Mouse (Mus musculus) limb, embryonic 15.5 days (tissue): Measurements from ENCODE around the gene Oxsm. TPM values are rescaled to one million over a fixed set of nuclear protein-coding genes. Genes with fewer than 3 reads are reported as not detected.

Experiments used
- ATAC-seq: fragments of 200-750 bp; cut with Nextera tagmentation; 2 replicates; pipeline ENCODE4 v1.8.0; 2017; ENCODE audit warnings: low read depth, moderate TSS enrichment; ENCODE audit not compliant: insufficient number of reproducible peaks, low FRiP score, low TSS enrichment
- H3K27ac ChIP-seq: fragments of 300-500 bp; sonication (generic); 2 replicates; pipeline ENCODE4 v1.5.1; 2015; ENCODE audit warnings: moderate library complexity, mild to moderate bottlenecking, inconsistent platforms
- H3K27me3 ChIP-seq: fragments of 300-500 bp; sonication (generic); 2 replicates; pipeline ENCODE4 v1.6.1; 2015; ENCODE audit warnings: inconsistent platforms
- H3K36me3 ChIP-seq: fragments of 300-500 bp; sonication (generic); 2 replicates; pipeline ENCODE4 v1.6.1; 2015; ENCODE audit warnings: inconsistent platforms
- H3K4me1 ChIP-seq: fragments of 300-500 bp; sonication (generic); 2 replicates; pipeline ENCODE4 v1.6.1; 2015; ENCODE audit warnings: inconsistent platforms
- H3K4me2 ChIP-seq: fragments of 300-500 bp; sonication (generic); 2 replicates; pipeline ENCODE4 v1.6.1; 2015; ENCODE audit warnings: mild to moderate bottlenecking, inconsistent platforms
- H3K4me3 ChIP-seq: fragments of 300-500 bp; sonication (generic); 2 replicates; pipeline ENCODE4 v1.5.1; 2015; ENCODE audit warnings: mild to moderate bottlenecking, inconsistent platforms
- H3K9ac ChIP-seq: fragments of 300-500 bp; sonication (generic); 2 replicates; pipeline ENCODE4 v1.6.1; 2015; ENCODE audit warnings: inconsistent platforms
- H3K9me3 ChIP-seq: fragments of 300-500 bp; sonication (generic); 2 replicates; pipeline ENCODE4 v1.6.1; 2016; ENCODE audit warnings: inconsistent platforms
- WGBS: fragments of 180-500 bp; shearing (Covaris S2); methylation state at CpG from one replicate; pipeline ENCODE4 v1.1.7; 2015; 5-methylcytosine and 5-hydroxymethylcytosine counted together
- polyA plus RNA-seq: library from polyadenylated mRNA; unstranded; fragments of >200 nt; fragmentation: Nextera tagmentation; extraction: Ambion mirVana; gene quantifications from 2 replicates; pipeline ENCODE4 v1.2.1, GENCODE M21; 2015

The Oxsm gene
- polyA plus RNA-seq: 1.1 and 2.3 TPM in 2 replicates

DNA sequence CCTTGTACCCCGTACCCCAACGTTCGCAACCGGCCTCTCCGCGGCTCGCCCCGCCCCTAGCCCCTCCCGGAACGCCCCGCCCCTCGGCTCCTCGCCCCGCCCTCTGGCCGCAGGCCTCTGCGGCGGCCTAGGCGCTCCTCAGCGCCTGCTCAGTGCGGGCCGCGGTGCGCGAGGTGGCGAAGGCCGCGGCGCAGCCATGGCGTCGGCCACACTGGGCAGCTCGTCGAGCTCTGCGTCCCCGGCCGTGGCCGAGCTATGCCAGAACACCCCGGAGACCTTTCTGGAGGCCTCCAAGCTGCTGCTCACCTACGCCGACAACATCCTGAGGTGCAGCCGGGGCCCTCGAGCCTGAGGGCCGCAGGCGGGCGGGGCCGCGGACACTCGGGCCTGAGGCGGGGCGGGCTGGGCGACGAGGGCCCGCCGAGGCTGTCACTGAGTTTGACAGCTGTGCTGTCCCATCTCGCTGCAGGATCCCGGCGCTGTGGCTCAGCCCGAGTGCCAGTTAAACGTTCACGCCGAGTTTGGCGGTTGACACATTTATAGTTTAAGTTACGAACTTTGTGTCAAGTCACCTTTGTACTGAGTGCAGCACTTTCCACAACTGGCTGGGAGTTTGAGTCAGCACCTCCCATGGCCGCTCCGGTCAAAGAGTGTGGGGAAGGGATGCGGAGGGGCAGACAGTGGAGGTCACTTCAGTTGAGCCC is at the start of gene Oxsm, which contains the start of gene Ngly1:
Gene Oxsm, minus strand, starts transcription at position 638 of the 704 bp plus-strand sequence.
Gene Ngly1, plus strand, starts transcription at position 110 of the 704 bp plus-strand sequence.
- ATAC-seq: peak; percentile 98
- WGBS: under 1% methylated on average over 60 of the region's 65 CpGs
- H3K27ac ChIP-seq: peak within 1 kb of the TSS; percentile 89

DNA sequence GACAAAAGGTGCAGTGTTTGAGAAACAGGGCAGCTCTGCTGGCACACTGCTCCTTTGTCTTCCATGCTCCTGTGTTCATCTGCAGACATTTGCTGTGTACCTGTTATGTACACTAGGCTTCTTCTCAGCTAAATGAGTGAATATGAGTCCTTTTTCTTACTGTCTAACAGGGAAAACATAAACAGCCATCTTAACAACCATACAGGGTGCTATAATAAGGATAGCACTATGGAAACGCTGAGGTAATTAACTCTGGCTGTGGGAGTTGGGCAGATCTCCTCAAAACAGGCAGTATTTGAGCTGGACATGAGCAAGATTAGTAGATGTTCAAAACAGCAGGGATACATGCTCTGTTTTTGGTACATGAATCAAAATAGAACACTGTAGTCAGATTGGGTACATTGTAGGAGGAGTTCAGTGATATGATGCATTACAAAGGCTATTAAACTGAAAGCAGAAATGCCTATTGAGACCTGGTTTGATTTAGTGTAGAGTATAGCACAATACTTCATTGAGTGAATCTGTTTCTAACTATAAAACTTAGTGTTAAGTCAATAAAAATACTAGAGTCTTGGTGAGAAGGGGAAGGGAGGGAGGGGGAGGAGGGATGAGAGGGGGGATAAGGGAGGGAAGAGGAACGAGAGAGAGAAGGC is 47.3 kb upstream of the Oxsm start:
- no peak overlapping the region for H3K27ac ChIP-seq
- ATAC-seq: no peak
- no peaks in the 10 kb centered on the region for H3K9me3 ChIP-seq
- H3K4me2 ChIP-seq: no peak overlapping the region
- no peaks in the 10 kb centered on the region for H3K4me1 ChIP-seq
- no peaks in the 10 kb centered on the region for H3K27me3 ChIP-seq
- H3K4me3 ChIP-seq: no peak overlapping the region
- WGBS: 37% methylated on average over 2 of the region's 2 CpGs
- peaks cover 15% of the 10 kb centered on the region for H3K36me3 ChIP-seq
- H3K9ac ChIP-seq: no peak overlapping the region

More for the DNA sequence above, at the start of gene Oxsm, which contains the start of gene Ngly1:
- Histone ChIP-seq H3K4me3 (peak within 1 kb of the TSS; percentile 74), H3K4me1 (0 out of 2 replicates have a peak, but pooled peaks cover 7% of the 10 kb centered on the region), H3K4me2 (peak within 1 kb of the TSS; percentile 56), H3K36me3 (peaks cover 3% of the 10 kb centered on the region; the same call in 1 of the 2 replicates), H3K9ac (peak within 1 kb of the TSS; percentile 88), H3K27me3 (no peaks in the 10 kb centered on the region), H3K9me3 (no peaks in the 10 kb centered on the region)

DNA sequence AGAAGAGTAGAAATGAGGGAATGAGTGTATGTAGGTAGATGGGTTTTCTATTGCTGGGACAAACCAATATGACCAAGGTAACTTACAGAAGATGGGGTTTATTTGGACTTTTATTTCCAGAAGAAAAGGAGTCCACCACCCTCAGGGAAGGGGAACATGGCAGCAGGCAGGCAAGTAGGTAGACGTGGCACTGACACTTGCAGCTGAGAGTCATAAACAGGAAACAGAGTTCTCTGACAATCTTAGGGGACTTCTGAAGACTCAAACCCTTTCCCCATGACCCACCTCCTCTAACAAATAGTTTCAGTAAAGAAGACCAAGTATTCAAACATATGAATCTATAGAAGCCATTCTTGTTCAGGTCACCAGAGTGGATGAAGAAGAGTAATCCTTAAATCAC is 44.3 kb upstream of the Oxsm start:
- Histone ChIP-seq H3K4me2 (no peak overlapping the region), H3K27me3 (no peaks in the 10 kb centered on the region), H3K4me1 (no peaks in the 10 kb centered on the region), H3K27ac (no peak overlapping the region), H3K4me3 (no peak overlapping the region), H3K9ac (no peak overlapping the region), H3K36me3 (peaks cover 14% of the 10 kb centered on the region), H3K9me3 (no peaks in the 10 kb centered on the region)
- ATAC-seq: no peak
- WGBS: 78% methylated on average over 1 of the region's 1 CpGs

DNA sequence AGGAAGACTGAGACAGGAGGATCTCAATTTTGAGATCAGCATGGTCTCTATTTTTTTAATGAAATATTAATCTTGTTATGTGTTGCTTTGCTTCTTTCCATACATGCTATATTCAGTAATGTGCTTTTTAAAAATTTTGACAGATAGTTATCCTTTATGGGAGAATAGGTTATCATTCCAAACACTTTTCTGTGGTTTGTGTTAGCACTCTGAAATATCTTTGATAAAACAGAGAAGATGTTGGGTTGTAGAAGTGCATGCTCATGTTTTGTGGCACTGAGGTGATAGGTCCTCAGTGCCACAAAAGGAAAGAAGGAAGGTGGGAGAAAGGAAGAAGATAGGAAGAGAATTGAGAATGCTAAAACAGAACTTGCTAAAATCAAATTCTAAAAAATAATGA is 43.4 kb upstream of the Oxsm start:
- Histone ChIP-seq H3K36me3 (peaks cover 14% of the 10 kb centered on the region), H3K4me3 (no peak overlapping the region), H3K27me3 (no peaks in the 10 kb centered on the region), H3K4me1 (no peaks in the 10 kb centered on the region), H3K9me3 (no peaks in the 10 kb centered on the region), H3K9ac (no peak overlapping the region), H3K27ac (no peak overlapping the region), H3K4me2 (no peak overlapping the region)
- ATAC-seq: no peak

DNA sequence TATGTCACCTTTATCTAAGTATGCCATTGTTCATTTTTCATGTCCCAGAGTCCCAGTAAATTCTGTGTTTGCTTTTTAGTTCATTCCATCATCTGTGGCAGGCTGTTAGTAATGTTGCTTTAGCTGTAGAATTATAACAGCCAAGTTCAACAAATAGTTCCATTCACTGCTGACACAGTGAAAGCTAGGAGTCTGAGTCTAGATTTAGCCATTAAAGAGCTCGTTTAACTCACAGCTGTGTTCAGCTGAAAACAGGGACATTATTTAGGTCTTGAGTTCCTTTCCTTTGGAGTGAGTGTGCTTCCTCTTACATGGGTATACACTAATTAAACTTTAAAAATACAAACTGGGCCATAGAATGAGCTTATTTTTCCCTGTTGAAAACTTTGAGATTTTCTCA is 42.8 kb upstream of the Oxsm start:
- no peak overlapping the region for H3K4me2 ChIP-seq
- H3K27me3 ChIP-seq: no peaks in the 10 kb centered on the region
- H3K36me3 ChIP-seq: peaks cover 14% of the 10 kb centered on the region
- H3K9me3 ChIP-seq: no peaks in the 10 kb centered on the region
- ATAC-seq: no peak; the same call in 1 of the 2 replicates
- no peak overlapping the region for H3K9ac ChIP-seq
- peak overlapping the region; percentile 73 for H3K27ac ChIP-seq
- H3K4me1 ChIP-seq: no peaks in the 10 kb centered on the region
- H3K4me3 ChIP-seq: no peak overlapping the region
- WGBS: 25% methylated on average over 1 of the region's 1 CpGs

DNA sequence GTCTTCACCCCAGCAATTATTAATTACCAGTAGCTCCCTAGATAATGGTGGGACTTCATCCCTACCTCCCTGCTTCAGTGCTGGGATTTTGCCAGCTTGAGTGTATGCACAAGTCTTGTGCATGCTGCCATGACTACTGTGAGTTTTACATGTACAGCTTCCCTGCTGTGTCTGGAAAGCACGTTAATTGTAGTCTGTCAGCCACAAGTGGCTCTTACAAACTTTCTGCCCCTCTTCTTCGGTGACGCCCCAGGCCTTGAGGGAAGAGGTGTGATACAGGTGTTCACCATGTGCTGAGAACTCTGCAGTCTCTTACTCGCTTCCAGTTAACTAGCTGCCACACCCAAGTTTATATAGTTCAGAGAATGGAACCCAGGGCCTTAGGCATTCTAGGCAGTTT is 34.4 kb upstream of the Oxsm start:
- Histone ChIP-seq H3K4me2 (no peak overlapping the region), H3K4me1 (no peaks in the 10 kb centered on the region), H3K27ac (no peak overlapping the region), H3K27me3 (no peaks in the 10 kb centered on the region), H3K9me3 (no peaks in the 10 kb centered on the region), H3K9ac (no peak overlapping the region), H3K36me3 (peaks cover 3% of the 10 kb centered on the region), H3K4me3 (no peak overlapping the region)
- ATAC-seq: no peak
- 29% methylated on average over 4 of the region's 4 CpGs for WGBS

DNA sequence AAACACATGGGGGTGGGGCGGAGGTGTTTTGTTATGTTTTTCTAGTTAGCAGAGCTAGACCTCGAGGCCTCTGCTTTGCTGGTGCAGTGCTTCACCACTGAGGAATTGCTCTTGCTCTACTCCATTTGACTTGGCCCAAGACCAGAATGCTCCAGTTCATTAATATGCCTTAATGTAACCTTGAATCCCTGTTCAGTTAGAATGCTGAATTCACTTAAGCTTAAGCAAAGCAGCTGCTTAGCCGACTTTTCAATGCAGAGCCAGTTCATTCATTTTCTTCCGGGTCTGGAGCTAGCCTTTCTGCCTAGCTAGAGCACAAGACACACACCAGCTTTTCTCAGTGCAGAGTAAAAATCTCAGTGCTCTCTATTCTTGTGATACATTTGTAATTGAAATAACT is 29.6 kb upstream of the Oxsm start:
- H3K4me3 ChIP-seq: no peak overlapping the region
- H3K4me1 ChIP-seq: no peaks in the 10 kb centered on the region
- H3K27ac ChIP-seq: no peak overlapping the region
- no peak overlapping the region for H3K4me2 ChIP-seq
- no peak for ATAC-seq
- H3K9me3 ChIP-seq: no peaks in the 10 kb centered on the region
- H3K27me3 ChIP-seq: no peaks in the 10 kb centered on the region
- H3K36me3 ChIP-seq: peaks cover 8% of the 10 kb centered on the region; the same call in 1 of the 2 replicates
- H3K9ac ChIP-seq: no peak overlapping the region
- WGBS: 70% methylated on average over 4 of the region's 4 CpGs

DNA sequence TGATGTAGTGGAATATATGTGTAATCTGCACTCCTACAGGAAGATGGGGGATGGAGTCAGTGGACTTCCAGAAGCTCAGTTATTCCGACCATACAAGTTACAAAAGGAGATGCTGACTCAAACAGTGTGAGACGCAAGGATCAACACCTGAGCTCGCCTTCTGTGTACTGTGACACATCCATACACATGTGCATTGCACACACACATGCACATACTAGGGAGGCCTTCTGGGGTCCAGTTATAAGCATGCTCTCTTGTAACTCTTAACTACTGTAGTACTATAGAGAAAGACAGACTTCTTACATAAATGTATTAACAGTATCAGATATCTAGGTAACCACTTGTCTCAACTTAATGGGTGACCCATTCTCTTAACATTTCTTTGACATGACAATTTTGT is 24.1 kb upstream of the Oxsm start:
- 82% methylated on average over 3 of the region's 3 CpGs for WGBS
- no peak for ATAC-seq
- Histone ChIP-seq H3K4me2 (no peak overlapping the region), H3K4me1 (no peaks in the 10 kb centered on the region), H3K27ac (no peak overlapping the region), H3K27me3 (no peaks in the 10 kb centered on the region), H3K36me3 (peaks cover 11% of the 10 kb centered on the region), H3K9ac (no peak overlapping the region), H3K9me3 (no peaks in the 10 kb centered on the region), H3K4me3 (no peak overlapping the region)

DNA sequence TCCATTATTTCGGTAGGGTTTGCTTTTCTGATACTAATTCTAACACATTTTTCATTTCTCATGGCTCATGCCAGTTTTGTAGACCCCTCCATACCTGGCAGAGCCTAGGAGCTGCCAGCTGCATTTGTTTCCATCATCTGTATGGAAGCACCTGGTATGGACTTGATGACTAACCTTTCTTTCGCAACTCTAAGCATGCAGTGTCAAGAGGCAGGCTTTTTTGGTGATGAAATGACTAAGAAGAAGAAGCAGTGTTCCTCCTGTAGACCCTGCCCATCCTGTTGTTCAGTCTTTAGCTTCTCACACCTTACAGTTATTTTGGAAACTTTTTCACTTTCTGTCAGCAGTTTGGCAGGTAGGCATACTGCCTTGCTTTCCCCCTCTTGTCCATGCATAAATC is 20.2 kb upstream of the Oxsm start:
- no peak for ATAC-seq
- no peak overlapping the region for H3K4me3 ChIP-seq
- 89% methylated on average over 2 of the region's 2 CpGs for WGBS

DNA sequence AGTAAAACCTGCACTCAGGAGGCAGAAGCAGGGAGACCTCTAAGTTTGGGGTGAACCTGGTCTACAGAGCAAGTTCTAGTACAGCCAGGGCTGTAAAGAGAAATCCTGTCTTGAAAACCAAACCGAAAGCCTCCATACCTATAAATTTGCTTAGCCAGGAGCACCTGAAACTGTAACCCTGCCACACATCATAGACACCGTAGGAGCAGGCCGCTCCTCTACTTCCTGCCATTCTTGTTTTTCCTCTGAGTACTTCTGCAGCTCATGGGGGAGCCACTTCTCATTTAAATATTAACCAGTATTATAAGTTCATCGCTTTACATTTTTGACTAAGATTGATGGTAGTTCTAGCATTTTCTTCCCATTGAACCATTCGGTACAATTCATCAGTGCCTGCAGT is 17.4 kb upstream of the Oxsm start:
- Histone ChIP-seq H3K9ac (no peak overlapping the region), H3K4me3 (no peak overlapping the region), H3K4me1 (no peaks in the 10 kb centered on the region), H3K27me3 (no peaks in the 10 kb centered on the region), H3K4me2 (no peak overlapping the region), H3K27ac (no peak overlapping the region), H3K9me3 (no peaks in the 10 kb centered on the region), H3K36me3 (peaks cover 16% of the 10 kb centered on the region)
- no peak for ATAC-seq
- WGBS: 72% methylated on average over 5 of the region's 5 CpGs

More for the DNA sequence above, 20.2 kb upstream of the Oxsm start:
- H3K4me2 ChIP-seq: no peak overlapping the region
- H3K9me3 ChIP-seq: no peaks in the 10 kb centered on the region
- no peak overlapping the region for H3K27ac ChIP-seq
- H3K36me3 ChIP-seq: peaks cover 10% of the 10 kb centered on the region
- no peak overlapping the region for H3K9ac ChIP-seq
- H3K27me3 ChIP-seq: no peaks in the 10 kb centered on the region
- H3K4me1 ChIP-seq: no peaks in the 10 kb centered on the region

DNA sequence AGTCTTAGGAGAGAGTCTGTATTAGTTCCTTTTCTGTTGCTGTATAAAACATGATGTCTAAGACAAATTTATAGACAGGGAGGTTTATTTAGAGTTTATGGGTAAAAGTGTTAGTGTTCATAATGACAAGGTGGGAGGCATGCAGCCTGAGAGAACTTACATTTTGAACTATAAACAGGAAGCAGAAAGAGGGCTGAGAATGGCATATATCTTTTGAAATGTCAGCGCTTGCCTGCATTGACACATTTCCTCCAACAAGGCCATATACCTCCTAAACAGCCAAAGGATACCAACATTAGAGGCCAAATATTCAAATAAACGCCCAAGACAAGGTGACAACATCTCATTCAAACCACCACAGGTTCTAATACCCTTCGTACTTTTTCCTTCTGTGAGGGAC is 12.3 kb upstream of the Oxsm start:
- no peak overlapping the region for H3K4me3 ChIP-seq
- no peak overlapping the region for H3K27ac ChIP-seq
- peaks cover 32% of the 10 kb centered on the region for H3K36me3 ChIP-seq
- no peaks in the 10 kb centered on the region for H3K27me3 ChIP-seq
- ATAC-seq: no peak
- H3K4me2 ChIP-seq: no peak overlapping the region
- no peaks in the 10 kb centered on the region for H3K4me1 ChIP-seq
- H3K9ac ChIP-seq: no peak overlapping the region
- H3K9me3 ChIP-seq: no peaks in the 10 kb centered on the region
- 88% methylated on average over 3 of the region's 3 CpGs for WGBS

DNA sequence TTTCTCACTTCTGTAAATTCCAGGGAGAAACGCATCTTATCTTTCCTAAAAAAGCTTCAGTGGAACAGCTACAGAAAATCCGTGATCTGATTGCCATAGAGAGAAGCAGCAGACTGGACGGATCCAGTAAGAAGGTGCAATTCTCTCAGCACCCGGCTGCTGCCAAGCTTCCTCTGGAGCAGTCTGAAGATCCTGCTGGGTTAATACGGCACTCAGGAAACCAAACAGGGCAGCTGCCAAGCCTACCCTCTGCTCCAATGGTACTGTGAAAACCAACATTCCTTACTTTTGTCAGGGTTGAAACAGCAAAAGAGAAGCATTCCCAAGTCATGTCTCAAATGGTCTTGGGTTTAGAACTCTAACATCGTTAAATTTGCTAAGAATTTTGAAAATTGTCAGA is 10.9 kb upstream of the Oxsm start:
- H3K4me1 ChIP-seq: no peaks in the 10 kb centered on the region
- H3K9me3 ChIP-seq: no peaks in the 10 kb centered on the region
- no peak for ATAC-seq
- WGBS: 74% methylated on average over 6 of the region's 6 CpGs
- peaks cover 38% of the 10 kb centered on the region for H3K36me3 ChIP-seq
- no peak overlapping the region for H3K4me2 ChIP-seq
- no peaks in the 10 kb centered on the region for H3K27me3 ChIP-seq
- H3K27ac ChIP-seq: no peak overlapping the region
- no peak overlapping the region for H3K4me3 ChIP-seq
- no peak overlapping the region for H3K9ac ChIP-seq
